Mouse (Mus musculus): ENCODE results near the gene Mphosph9.
A peak's percentile ranks its signal among the peaks of the same experiment; 100 is the strongest.
"Not testable (repeated sequence)": the region's sequence is repeated elsewhere in the genome, so short reads cannot be mapped to it uniquely, and the experiment has no call there.

Gene Mphosph9

DNA sequence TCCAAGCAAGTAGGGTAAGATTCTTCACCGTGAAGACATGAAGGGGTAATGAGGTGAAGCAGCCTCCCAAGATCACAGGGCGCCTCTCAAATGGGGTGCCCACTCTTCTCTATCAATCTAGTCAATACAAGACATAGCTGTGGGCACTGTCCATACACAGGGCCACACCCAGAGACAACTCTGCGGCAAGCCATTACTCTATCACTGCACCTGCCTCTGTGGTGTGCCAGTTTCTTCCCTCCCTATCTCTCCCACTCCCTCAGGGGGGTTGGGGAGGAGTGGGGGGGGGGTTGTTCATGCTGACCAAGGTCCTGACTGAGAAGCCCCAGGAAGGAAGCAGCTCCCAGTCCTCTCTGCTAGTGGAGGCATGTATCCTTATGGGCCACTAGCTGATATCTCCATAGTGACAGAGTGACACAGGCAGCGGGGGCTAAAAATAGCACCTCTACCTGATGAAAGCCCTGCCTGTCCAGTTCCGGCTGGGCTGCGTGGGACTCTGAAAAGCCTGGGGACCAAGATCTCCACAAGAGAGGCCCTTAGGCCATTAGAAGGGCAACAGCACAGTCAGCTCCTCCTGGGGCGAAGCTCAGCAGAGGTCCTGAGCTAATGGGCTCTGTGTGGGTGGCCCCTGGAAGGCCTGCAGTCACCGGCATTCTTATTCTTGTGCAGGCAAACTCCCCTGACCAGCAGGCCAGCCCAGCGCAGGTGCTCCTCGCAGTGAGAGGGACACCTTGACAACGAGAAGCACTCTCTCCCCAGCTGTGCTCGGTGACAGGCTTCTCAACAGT is 93.7 kb downstream of the Mphosph9 start:
- peak; percentile 48 to 62 for DNase-seq

DNA sequence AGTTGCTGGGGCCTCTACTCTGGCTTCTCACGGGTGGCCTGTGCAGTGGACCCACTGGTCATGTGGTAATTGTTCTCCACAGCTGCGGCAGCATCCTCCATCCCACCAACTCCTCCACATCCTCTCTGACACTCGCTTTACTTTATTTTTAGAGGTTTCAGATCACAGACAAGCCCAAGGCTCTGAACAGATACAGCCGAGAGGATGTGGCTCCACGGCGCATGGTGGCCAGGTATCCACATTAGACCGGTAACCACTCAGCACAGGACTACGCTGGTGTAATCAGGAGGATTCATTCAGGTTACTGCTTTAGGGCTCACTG is 94.7 kb downstream of the Mphosph9 start:
- DNase-seq: no peak

DNA sequence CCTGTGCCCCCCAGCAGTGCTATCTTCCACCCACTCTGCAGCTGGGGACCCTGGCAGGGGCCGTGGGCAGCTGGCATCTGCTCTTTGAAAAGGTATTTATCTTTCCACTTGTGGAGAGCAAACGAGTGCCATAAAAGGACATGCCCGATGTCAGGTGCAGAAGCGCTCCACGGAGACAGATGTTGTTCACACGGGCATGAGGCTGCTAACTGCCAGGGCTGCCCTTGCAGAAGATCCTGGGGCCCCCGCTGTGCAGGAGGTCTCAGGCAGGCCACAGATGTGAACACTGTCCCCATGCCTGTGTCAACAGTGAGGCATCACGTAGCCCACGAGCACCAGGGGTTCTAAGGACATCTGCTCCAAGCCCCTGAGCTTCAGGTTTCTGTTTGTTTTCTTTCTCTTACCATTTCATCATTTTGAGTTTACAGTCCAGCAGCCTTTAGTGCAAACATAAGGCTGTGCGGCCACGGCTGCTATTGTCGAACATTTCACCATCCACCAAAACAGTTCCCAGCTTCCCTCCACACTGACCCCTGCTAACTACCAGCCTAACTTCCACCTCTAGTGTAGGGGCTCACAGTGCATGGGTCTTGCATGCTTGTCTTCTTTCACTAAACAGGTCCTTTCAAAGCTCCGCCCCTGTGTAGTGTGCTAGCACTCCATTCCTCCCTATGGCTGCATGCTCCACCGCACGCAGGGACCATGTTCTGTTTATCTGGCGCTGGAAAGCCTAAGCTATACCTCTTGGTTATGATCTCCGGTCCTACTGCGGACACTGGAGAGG is 95.2 kb downstream of the Mphosph9 start:
- DNase-seq: no peak

DNA sequence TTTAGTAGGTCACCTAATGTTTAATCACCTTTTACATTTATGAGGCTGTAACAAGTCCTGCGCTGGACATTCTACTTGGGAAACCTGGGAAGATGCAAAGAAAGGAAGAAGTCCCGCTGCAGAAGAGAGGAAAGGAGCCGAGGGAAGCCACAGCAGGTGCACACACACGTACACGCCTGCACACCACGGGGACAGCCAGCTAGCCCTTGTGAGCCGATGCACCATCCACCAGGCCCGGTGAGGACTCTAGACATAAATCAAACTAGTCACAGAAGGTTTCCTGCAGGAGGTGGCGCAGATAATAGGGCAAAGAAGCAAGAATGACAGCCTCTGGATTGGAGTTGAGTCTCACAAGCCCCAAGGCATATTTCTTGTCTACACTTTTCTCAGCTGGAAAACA is 97.3 kb downstream of the Mphosph9 start:
- no peak for DNase-seq

DNA sequence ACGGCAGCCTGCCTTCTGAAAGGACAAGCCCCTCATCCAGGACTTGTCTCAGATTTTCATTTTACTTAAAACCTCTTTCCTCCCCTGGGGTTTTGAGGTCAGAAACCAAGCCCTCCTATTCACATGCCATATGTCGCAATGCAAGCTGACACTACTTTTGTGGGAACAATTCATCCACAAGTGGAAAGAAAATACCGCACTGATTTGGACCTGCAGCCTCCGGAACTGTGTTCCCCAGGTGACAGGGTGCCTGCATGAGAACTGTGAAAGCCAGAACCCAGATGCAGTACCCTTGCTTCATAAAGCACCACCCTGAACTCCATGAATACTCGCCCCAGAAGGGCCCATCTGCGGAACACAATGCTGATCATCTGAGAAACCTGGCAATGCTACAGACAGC is 100.6 kb downstream of the Mphosph9 start:
- peak in 1 of 2 experiments; percentile 60 for DNase-seq

DNA sequence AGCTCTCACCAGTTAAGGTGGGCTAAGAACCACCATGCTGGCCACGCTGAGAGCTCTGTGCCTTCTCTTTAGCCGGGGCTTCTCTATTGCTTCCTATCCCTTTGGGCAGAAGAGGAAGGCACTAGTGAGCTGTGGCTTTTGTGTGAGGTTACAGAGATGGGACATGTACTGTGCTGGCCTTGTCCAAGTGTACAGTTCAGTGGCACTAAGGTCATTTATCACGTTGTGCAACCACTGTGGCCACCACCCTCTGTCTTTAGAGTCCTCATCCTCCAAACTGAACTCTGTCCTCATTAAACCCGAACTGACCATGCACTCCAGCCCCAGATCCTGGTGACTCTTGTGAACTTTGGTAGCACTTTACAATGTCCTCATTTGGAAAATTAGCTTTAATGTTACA is 101.3 kb downstream of the Mphosph9 start:
- DNase-seq: peak in 1 of 2 experiments; percentile 49

DNA sequence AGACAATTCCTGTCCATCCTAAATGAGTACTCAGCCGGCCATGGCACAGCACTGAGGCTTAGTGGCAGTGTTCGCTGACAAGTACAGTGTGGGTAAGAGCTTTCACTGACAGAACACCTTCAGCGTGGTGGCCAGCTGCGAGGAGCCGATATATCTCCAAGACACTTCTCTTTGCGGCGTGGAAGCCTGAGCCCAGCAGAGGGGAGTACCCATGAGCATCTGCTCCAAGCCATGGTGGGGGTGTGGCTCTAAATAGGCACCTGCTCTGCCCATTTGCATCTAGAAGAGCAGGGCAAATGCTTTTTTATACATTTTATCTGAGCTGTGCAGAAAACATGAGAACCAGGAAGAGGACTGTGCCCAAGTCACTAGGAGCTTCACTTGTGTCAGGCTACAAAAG is 101.9 kb downstream of the Mphosph9 start:
- no peak for DNase-seq

DNA sequence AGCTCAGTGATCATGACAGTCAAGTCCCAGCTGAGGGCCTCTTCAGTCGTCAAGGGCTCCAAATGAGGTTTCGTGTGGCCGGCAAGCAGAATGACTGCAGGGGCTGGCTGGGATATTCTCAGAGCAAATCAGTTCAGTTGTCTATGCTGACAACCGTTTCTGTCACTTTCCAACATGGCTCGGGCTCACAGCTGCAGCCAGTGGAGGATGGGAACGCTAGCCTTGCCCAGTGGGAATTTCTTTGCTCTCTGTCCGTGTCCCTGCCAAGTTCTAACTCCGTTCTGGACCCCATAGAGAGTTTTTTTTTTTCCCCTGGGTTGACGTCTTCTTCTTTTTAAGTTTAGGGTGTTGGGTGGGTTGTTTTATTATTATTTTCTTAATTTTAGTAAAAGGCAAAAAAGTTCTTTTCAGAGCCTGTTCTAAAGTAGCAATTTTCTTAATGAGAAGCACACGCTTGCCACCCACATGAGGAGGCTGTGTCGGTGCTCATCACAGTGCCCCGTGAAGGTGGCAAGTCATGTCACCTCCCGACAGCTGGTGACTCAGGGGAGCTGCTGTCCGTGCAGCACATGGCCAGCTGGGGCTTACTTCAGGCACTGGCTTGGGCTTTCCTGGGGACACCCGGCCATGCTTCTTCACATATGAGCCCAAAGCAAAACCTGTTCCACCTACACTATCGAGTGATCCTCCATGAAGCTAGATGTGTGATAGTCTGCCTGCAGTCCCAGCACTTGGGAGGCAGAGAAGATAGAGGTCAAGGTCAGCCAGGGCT is 103.3 kb downstream of the Mphosph9 start:
- no peak for DNase-seq

DNA sequence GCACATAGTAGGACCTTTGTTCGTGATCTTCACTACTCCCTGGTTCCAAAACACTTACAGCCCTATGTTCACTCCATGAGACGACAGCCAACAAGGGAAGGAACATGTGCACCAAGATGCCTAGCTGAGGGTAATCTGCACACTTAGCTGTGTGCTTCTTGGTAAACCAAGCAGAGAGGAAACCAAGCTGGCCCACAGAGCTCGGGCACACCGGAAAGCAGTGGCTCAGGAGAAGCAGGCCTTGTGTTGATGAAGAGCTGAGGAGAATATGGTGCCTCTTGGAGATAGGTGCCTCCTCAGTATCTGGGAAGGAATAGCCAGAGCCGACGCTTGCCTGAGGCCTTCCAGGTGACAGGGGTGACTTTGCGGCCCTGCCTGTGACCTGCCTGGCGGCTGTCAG is 104.2 kb downstream of the Mphosph9 start:
- no peak for DNase-seq

DNA sequence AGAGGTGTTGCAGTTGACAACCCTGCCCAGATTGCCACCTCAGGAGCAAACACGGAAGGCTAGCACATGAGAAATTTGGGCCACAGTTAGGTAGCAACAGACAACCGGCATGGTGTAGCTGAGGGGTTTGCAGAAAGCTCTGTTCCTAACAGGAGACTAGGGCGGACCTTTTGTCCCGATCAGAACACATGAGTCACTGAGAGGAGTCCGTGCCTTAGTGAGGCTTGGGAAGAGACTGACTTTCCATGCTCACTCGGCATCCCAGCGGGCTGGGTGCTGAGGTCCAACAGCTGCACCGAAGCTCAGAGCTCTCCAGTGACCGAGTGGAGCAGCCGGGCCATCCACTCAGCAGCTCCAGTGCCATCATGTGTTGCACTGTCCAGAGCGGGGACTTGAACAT is 105.1 kb downstream of the Mphosph9 start:
- DNase-seq: no peak

DNA sequence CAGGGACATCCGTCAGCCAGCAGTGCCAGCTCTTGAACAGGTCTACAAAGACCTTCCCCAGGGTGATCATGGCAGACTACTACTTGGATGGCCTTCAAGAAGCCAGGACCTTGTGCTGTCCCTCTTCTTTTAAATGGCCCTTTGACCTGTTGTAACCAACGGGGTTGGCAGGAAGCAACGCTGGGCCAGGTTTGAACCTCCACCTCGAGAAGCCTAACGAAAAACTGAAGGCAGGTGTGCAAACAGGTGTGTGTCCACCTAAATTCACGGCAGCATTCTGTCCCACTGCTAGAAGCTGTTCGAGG is 106.1 kb downstream of the Mphosph9 start:
- no peak for DNase-seq

DNA sequence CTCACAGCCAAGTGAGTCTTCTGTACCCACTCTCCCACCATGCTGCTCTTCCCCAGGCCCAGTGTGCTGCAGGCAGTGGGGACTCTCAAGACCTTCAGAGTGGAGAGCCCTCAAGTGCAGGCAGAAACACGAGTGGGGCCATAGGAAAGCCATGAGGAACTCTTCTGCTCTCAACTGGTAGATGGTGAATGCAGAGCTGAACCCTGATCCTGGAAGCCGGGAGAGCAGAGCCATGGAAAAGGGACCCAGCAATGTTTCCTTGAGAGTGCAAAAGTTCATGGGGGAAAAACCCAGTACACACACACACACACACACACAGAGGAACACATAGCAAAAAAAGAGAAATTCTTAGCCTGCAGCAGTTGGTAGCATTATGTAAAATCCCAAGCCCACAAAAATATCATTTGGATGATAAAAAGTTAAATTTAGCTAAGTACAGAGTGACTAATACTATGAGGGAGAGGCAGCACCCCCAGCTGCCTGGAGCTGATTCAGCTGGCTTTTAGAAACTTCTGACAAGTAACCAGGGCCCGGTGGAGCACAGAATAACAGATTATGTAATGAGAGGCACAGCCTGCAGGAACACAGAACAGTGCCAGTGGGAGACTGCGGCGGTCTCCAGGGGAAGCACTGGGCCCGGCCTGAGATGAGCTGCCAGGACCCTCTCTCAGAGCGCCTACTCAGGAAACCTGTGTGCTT is 106.6 kb downstream of the Mphosph9 start:
- peak; percentile 75 to 81 for DNase-seq

DNA sequence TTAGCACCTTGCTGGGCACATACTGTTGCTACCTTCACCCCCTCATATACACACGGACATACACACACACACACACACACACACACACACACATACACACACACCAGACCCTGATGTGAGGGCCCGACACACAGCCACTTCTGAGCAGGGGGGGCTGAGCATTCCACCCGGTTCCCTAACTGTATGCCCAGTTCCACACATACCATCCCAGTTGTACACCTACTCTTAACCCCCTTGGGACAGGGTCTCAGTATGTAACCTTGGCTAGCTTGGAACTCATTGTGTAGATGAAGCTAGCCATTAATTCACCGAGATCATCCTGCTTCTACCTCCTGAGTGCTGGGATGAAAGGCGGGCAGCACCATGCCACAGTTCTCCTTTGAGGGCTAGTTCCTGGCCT is 107.2 kb downstream of the Mphosph9 start:
- DNase-seq: no peak

DNA sequence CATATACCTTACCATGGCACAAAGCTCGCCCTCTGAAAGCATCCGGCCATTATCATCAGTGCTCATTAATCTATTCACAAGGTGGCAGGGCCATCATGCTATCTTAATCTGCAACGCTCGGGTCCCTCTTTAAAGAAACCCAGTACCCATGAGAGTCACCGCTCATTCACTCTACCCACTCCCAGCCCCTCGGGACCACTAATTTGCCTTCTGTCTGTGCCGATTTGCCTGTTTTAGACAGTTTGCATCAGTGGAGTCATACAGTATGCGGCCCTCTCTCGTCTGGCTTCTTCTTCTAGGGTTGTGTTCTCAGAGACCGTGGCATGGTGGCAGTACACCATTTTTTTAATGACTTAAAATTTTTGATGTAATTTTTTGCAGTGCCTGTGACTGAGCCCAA is 108.3 kb downstream of the Mphosph9 start:
- DNase-seq: no peak

DNA sequence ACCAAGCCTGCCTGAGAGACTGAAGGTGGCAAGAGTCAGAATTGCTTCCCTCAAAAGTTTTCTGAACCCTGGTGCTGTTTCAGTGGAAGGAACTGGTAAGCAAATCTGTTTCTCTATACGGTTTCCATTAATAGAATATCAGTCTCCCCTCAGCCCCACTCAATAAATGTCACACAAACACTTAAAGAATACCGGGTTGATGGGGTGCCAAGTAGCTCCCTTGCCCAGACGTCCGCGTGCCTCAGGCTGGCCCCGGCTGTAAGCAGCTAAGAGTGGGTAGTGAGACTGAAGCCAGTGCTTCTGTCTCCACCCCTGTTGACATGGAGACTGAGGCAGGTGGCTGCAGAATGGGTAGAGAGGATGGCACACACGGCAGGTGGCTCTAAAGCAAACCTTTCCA is 108.8 kb downstream of the Mphosph9 start:
- peak; percentile 44 to 67 for DNase-seq

DNA sequence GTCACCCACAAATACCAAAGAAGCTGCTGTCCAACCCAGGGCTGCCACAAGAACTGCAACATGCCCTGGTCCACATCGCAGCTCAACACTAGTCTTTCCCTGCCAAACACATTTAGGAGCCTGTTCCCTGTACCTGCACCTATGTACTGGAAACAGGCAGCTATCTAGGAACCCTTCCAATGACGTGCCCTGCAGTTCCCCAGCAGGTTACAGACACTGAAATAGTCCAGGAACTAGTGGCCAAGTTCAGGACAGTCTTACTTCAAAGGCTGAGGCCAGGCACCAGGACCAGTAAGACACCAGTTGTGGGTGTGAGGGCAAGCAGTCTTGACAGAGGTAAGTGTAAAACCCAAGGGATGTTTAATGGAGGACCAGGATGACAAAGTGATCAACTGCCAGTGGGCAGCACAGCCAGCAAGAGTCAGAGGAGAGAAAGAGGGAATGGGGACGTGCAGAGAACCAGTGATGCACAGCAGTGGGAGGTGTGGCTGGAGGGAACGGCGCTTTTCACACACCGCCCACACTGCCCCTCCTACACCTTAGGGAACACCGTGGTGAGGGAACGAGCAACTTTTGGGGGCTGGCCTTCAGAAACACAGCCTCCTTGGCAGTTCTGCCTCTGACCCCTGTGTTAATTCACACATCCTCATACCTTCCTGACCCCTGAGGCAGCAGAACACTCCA is 110.1 kb downstream of the Mphosph9 start:
- DNase-seq: no peak

DNA sequence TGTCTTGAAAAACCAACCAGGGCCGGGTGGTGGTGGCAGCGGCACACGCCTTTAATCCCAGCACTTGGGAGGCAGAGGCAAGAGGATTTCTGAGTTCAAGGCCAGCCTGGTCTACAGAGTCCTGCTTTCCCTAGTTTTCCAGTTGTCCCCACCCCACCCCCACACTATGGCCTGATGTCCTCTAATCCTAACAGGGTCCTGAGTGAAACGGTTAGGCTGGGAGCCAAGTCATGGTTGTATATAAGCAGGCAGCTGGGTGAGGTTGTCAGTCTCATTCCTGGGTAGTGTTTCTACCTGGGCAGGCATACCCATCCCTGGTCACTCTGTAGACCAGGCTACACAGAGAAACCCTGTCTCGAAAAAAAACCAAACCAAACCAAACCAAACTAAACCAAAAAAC is 110.7 kb downstream of the Mphosph9 start:
- DNase-seq: not testable (repeated sequence)

DNA sequence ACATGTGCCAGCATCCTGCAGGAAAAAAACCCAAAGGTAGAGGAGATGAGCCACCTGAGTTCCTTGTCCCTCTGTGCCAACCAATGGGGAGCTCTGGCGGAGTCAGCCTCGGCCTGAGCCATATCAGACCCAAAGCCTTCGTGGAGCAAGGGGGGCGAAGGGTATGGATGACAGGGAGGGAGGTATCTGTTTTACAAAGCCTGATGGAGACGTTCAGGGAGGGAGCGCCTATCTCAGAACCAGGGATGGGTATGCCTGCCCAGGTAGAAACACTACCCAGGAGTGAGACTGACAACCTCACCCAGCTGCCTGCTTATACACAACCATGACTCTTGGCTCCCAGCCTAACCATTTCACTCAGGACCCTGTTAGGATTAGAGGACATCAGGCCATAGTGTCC is 111.4 kb downstream of the Mphosph9 start:
- no peak for DNase-seq

DNA sequence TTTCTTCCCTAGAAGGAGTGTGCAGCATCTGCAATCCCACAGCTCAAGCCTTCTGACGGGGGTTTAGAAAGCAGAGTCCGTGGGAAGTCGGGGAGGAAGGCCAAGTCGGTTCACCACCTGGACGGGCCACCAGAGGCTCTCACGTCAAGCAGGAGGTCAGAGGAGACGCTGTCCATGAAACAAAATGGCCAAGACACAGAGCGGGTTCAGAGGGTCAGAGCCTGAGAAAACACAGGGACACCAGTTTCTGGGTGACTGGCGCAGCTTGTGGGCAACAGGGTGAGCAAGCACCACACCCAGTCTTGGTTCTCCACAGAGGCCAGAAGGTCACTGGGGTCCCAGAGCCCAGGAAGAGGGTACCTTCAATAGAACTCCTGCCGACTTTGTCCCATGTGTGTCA is 112.1 kb downstream of the Mphosph9 start:
- DNase-seq: no peak

DNA sequence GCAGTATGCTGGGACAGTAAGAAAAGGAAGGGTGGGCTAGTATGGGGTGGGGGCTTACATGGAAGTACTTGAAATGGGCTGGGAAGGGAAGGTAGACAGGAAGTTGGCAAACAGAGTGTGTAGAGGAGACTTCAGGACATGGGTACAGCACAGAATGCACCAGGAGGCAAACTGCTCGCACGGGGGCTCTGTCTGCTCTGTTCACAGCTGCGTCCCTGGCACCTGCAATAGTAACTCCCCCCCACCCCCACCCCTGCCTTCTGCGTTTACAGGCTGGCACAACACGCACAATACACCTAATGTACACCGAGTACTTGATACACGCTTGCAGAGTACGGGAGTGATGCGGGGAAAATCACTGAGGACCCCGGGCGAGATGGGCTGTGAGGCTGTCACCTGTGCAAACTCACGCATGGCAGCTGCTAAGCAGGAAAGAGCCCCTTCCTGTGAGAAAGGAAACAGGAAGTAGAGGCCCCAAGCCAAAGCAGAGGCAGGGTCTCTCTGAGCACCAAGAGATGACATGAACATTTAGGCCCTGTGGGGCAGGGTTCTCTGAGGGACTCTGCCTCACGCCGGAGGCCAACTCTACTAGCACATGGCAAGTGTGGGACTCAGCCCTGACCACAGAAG is 113.1 kb downstream of the Mphosph9 start:
- no peak for DNase-seq

DNA sequence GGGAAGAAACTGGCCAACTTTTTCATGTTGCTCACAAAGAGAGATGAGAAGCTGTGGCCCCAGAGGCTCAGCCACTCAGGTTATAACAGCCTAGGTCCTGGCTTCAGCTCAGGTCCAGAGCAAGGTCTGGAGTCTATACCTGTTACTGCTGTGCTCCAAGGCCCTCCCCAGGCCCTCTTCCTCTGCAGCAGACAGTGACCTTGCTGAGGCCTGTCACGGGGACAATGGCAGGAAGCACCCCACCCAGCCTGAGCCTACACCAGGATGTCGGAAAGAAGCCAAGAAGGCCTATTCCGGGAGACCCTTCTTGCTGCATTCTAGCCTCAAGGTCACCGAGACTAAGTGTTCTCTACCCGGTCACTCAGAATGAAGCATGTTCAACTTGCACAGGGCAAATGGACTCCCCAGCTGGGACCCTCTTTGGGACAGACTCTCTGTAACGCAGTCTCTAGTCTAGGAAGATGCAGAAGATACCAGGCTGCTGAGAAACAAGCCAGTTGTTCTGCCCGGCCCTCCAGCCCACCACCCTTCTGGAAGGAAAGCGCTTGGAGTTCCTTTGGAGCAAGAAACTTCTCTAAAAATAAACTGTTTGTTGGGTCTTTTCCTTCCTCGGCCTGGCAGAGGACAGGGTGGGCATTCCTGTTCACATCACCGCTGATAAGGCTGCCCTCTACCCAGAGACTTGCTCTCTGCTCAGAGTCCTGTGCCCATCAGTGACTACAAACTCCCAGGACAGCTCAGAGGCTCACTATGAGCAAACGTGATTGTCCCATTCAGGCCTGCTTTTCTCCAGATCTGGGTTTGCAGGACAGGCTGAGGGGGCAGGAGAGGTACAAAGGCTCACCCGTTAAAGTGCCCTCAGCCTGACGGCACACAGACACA is 113.9 kb downstream of the Mphosph9 start:
- DNase-seq: peak; percentile 76 to 86

Measured in lung, adult 18-20 months (tissue).